ENCODE assay signal across 28 mouse cellular contexts in genomic region chr3:128720276-128720675, GRCm38 (mm10).
DNase-seq lines count a peak whose midpoint lies in the region; ATAC-seq and TF ChIP-seq lines count a peak whose summit lies in the region.
"Had no signal": no experiment of that assay in that cellular context is flagged by ENCODE, and none has a peak within 500 bp of the region (broad histone marks: within the 10 kb centered on the region; RNA-seq: fewer than 3 reads in every experiment).

No protein-coding gene starts in this region.

- H3K9me3 ChIP-seq in hindbrain, embryonic 11.5 days (ENCODE audit: control insufficient read depth, low read length): no peaks in the 10 kb centered on the region
- no peaks in the 10 kb centered on the region for H3K9me3 ChIP-seq in hindbrain, embryonic 16.5 days (ENCODE audit: control insufficient read depth, low read length)
- H3K9me3 ChIP-seq: heart, embryonic 15.5 days; intestine, embryonic 15.5 days; limb, embryonic 13.5 days; lung, embryonic 15.5 days; neural tube, embryonic 15.5 days had no signal

- TF ChIP-seq CTCF in brain, embryonic 14.5 days (IDR thresholded peaks at IDR 0.05; ENCODE audit: borderline replicate concordance, extremely low read depth, insufficient read depth, insufficient read length): no peak

- no peaks in the 10 kb centered on the region for H3K4me1 ChIP-seq in hindbrain, embryonic 11.5 days (replicated peaks; ENCODE audit: control insufficient read depth, insufficient read depth, low read length)
- H3K4me1 ChIP-seq in hindbrain, embryonic 16.5 days (ENCODE audit: control insufficient read depth, insufficient read depth, low read depth, low read length): no peaks in the 10 kb centered on the region
- H3K4me1 ChIP-seq: heart, embryonic 15.5 days; intestine, embryonic 15.5 days; limb, embryonic 13.5 days; lung, embryonic 15.5 days; megakaryocyte, embryonic 14.5 days; neural tube, embryonic 15.5 days had no signal

- no peaks in the 10 kb centered on the region for H3K36me3 ChIP-seq in hindbrain, embryonic 11.5 days (ENCODE audit: control insufficient read depth, insufficient read depth, low read length)
- no peaks in the 10 kb centered on the region for H3K36me3 ChIP-seq in hindbrain, embryonic 16.5 days (ENCODE audit: control insufficient read depth, insufficient read depth, low read length)
- H3K36me3 ChIP-seq: heart, embryonic 15.5 days; intestine, embryonic 15.5 days; limb, embryonic 13.5 days; lung, embryonic 15.5 days; neural tube, embryonic 15.5 days had no signal

- no peak overlapping the region for H3K4me3 ChIP-seq in hindbrain, embryonic 11.5 days (ENCODE audit: low read depth, low read length)
- no peak overlapping the region for H3K4me3 ChIP-seq in hindbrain, embryonic 16.5 days (ENCODE audit: low read length)
- H3K4me3 ChIP-seq: erythroblast, embryonic 14.5 days; heart, embryonic 15.5 days; intestine, embryonic 15.5 days; layer of hippocampus, adult 2 months; limb, embryonic 13.5 days; lung, embryonic 15.5 days; megakaryocyte, embryonic 14.5 days; neural tube, embryonic 15.5 days had no signal

- no peak overlapping the region for H3K4me2 ChIP-seq in hindbrain, embryonic 11.5 days (replicated peaks; ENCODE audit: low read depth, low read length)
- no peak overlapping the region for H3K4me2 ChIP-seq in hindbrain, embryonic 16.5 days (ENCODE audit: low read length)
- H3K4me2 ChIP-seq: heart, embryonic 15.5 days; intestine, embryonic 15.5 days; limb, embryonic 13.5 days; liver, embryonic 11.5 days; lung, embryonic 15.5 days; neural tube, embryonic 15.5 days had no signal

- 30% methylated on average over 5 of the region's 5 CpGs for WGBS in hindbrain, embryonic 11.5 days
- WGBS in hindbrain, embryonic 16.5 days: 35% methylated on average over 5 of the region's 5 CpGs

- no peaks in the 10 kb centered on the region for H3K27me3 ChIP-seq in hindbrain, embryonic 11.5 days (ENCODE audit: control insufficient read depth, insufficient read depth, low read length)
- no peaks in the 10 kb centered on the region for H3K27me3 ChIP-seq in hindbrain, embryonic 16.5 days (replicated peaks; ENCODE audit: control insufficient read depth, insufficient read depth, low read length)
- H3K27me3 ChIP-seq: heart, embryonic 15.5 days; intestine, embryonic 15.5 days; limb, embryonic 13.5 days; megakaryocyte, embryonic 14.5 days; neural tube, embryonic 15.5 days; Patski had no signal

- peak; percentile 31 for DNase-seq in hindbrain, embryonic 11.5 days (ENCODE audit: low spot score)
- DNase-seq in brain, embryonic 14.5 days (ENCODE audit: low read depth): peak; percentile 57
- DNase-seq in embryo, embryonic 11 days: peak; percentile 54
- peak; percentile 27 for DNase-seq in mesoderm, embryonic 11.5 days (ENCODE audit: low read depth, low spot score)
- no peak for DNase-seq in heart, postnatal 36 days
- DNase-seq in gastrocnemius, adult 8-10 months (ENCODE audit: low spot score in 2 of 2): no peak
- DNase-seq: adrenal gland, postnatal 10 days; cerebellum, adult 11-12 months; cerebellum, adult 9-11 months; gastrocnemius, postnatal 14 days; heart, postnatal 4 days; kidney, adult 2 months; kidney, postnatal 36 days; right cerebral cortex, adult 18-20 months; thymus, postnatal 4 days had no signal

- ATAC-seq in hindbrain, embryonic 11.5 days (ENCODE audit: low FRiP score): no peak
- no peak for ATAC-seq in hindbrain, embryonic 16.5 days
- ATAC-seq: hindbrain, postnatal 0 days; intestine, embryonic 15.5 days; Patski had no signal

- TF ChIP-seq POLR2A in brain, embryonic 14.5 days (IDR thresholded peaks at IDR 0.05; ENCODE audit: borderline replicate concordance, extremely low read depth, insufficient read depth, insufficient read length, poor library complexity, severe bottlenecking): no peak

- intact Hi-C loops in heart, postnatal 36 days (cut with DNase I): no loop called here

- no peak overlapping the region for H3K27ac ChIP-seq in hindbrain, embryonic 11.5 days (ENCODE audit: low read depth, low read length)
- H3K27ac ChIP-seq in hindbrain, embryonic 16.5 days (ENCODE audit: low read depth, low read length): no peak overlapping the region
- H3K27ac ChIP-seq: heart, embryonic 15.5 days; hindbrain, postnatal 0 days; intestine, embryonic 15.5 days; layer of hippocampus, adult 2 months; limb, embryonic 13.5 days; lung, embryonic 15.5 days; neural tube, embryonic 15.5 days; stomach, postnatal 0 days had no signal

- H3K9ac ChIP-seq in hindbrain, embryonic 11.5 days (ENCODE audit: low read depth, low read length): no peak overlapping the region
- no peak overlapping the region for H3K9ac ChIP-seq in hindbrain, embryonic 16.5 days (ENCODE audit: low read depth, low read length)
- H3K9ac ChIP-seq: heart, embryonic 15.5 days; intestine, embryonic 15.5 days; limb, embryonic 13.5 days; lung, embryonic 15.5 days; neural tube, embryonic 15.5 days had no signal

Comparison
In these comparisons a context has a peak if more than half of its experiments do, and no peak if none do; other contexts are left out.
1. DNase-seq: peak in hindbrain, embryonic 11.5 days (single experiment), brain, embryonic 14.5 days (single experiment), embryo, embryonic 11 days (single experiment) and mesoderm, embryonic 11.5 days (single experiment); none in heart, postnatal 36 days (0 of 2) and gastrocnemius, adult 8-10 months (0 of 2).